Mouse (Mus musculus) erythroblast, embryonic 14.5 days (primary cell): ENCODE results near the gene Dffb. TPM values are rescaled to one million over a fixed set of nuclear protein-coding genes. Genes with fewer than 3 reads are reported as not detected.

ENCODE experiments used
- H3K27me3 ChIP-seq: 2 replicates; pipeline ENCODE4 v1.6.1; 2012; ENCODE audit warnings: inconsistent platforms; ENCODE audit not compliant: control insufficient read depth
- H3K36me3 ChIP-seq: 2 replicates; pipeline ENCODE4 v1.6.1; 2012; ENCODE audit warnings: mild to moderate bottlenecking, inconsistent platforms; ENCODE audit not compliant: control insufficient read depth
- H3K4me1 ChIP-seq: 2 replicates; pipeline ENCODE4 v1.6.1; 2012; ENCODE audit warnings: inconsistent platforms; ENCODE audit not compliant: control insufficient read depth
- H3K4me3 ChIP-seq: replicated peaks from 2 replicates; pipeline ENCODE3; 2012; ENCODE audit warnings: moderate library complexity, mild to moderate bottlenecking, inconsistent platforms
- H3K9me3 ChIP-seq: 2 replicates; pipeline ENCODE4 v1.6.1; 2012; ENCODE audit warnings: low read length, inconsistent platforms, mixed read lengths; ENCODE audit not compliant: control insufficient read depth
- GATA1 ChIP-seq: IDR thresholded peaks from 2 replicates; pipeline ENCODE4 v1.6.1; 2012; ENCODE audit warnings: low read length, inconsistent platforms, mixed read lengths
- TAL1 ChIP-seq: IDR thresholded peaks from 3 replicates; pipeline ENCODE4 v1.6.1; 2012; ENCODE audit warnings: low read length, inconsistent platforms, mixed read lengths
- polyA plus RNA-seq: library from polyadenylated mRNA; stranded (reverse); fragments of >175 nt; gene quantifications from 2 replicates; pipeline ENCODE4 v1.2.3, GENCODE M21; 2012

Gene Dffb
- 0.75 and 2.1 TPM in 2 replicates for polyA plus RNA-seq

DNA sequence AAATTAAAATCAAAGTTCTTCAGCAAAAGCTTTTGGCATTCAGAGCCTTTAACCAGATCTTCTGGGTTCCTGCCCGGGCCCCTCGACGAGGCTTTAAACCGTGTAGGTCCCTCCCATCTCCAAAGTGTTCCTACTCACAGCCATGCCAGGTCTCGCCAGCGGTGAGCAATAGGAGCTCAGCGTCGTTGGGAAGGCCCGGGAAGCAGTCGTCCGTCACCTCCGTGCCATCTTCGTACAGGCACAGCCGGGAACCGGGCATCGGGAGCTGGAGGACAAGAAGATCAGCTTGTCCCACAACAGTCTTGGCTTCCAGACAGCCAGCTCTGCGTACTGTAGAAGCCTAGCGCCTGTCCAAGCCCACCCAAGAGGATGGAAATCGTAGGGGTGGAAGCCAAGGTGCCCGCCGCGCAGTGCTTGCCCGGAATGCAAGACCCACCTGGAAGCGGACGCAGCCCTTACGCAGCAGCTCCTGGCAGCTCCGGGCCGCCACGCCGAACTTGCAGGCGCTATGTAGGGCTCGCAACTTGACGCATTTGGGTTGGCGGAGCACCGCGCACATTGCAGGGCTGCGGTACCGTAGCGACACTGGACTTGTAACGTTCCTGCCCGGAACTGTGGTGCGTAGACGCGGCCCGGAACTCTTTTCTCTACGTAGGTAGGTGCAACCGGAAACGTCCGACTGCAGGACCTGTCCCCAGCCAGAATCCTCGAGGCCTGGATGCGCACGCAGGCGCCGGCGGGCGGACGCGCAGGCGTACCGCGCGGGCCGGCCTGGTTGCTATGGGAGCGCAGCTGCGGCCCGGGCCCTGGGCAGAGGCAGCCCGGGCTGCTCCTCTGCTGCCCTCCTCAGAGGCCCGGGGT lies at the start of gene Dffb, which contains the start of gene Cep104:
Gene Dffb (minus strand): TSS at position 696 of the 861 bp plus-strand sequence.
Gene Cep104 (plus strand): TSS at position 764 of the 861 bp plus-strand sequence.
- H3K36me3 ChIP-seq, result peaks cover 56% of the 10 kb centered on the region
- no peaks in the 10 kb centered on the region for H3K9me3 ChIP-seq
- H3K4me1 ChIP-seq, result peaks cover 59% of the 10 kb centered on the region
- no peak for TF ChIP-seq GATA1
- no peak for TF ChIP-seq TAL1
- no peaks in the 10 kb centered on the region for H3K27me3 ChIP-seq
- H3K4me3 ChIP-seq, result peak within 1 kb of the TSS; percentile 92

DNA sequence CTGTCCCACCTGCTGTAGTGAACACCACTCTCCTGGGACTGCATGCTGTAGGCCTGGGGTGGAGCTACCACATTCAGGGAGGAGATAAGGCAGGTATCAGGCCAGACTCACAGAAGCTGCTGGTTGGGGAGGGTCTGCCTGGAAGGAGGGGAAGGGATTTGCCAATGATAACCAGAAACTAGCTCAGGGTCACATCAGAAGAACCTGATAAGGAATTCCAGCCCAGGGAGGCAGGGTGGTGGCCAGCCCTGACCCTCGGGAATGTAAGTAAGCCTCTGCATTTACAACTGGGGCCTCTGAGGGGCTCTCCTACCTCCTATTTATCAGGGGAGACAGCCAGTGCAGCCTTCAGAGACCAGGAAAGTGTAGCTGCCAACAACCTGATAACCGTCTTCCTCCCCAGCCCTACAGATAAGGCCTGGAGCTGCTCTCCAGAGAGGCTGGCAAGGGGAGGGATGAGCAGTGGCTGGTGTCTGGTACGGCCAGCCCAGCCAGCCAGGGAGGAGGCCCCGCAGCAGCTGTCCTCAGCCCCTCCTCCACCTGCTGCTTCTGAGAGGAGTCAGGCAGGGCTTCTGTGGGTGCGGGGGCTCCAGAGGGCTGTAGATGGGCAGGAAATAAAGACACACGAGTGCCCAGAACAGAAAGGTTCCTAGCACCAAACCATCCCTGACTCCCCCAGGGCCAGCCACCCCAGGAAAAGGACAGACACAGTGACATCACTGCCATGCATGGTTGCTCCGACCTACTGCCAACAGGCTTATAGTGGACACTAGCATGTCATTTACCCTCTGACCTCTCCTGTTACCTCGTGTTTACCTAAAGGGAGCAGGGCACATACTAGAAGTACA lies 49.1 kb upstream of the Dffb start:
- H3K27me3 ChIP-seq, result no peaks in the 10 kb centered on the region
- H3K9me3 ChIP-seq, result no peaks in the 10 kb centered on the region
- peak; percentile 83 for TF ChIP-seq TAL1
- TF ChIP-seq GATA1, result peak; percentile 91
- H3K36me3 ChIP-seq, result peaks cover 89% of the 10 kb centered on the region
- H3K4me1 ChIP-seq, result peaks cover 93% of the 10 kb centered on the region
- peak overlapping the region; percentile 83 for H3K4me3 ChIP-seq

DNA sequence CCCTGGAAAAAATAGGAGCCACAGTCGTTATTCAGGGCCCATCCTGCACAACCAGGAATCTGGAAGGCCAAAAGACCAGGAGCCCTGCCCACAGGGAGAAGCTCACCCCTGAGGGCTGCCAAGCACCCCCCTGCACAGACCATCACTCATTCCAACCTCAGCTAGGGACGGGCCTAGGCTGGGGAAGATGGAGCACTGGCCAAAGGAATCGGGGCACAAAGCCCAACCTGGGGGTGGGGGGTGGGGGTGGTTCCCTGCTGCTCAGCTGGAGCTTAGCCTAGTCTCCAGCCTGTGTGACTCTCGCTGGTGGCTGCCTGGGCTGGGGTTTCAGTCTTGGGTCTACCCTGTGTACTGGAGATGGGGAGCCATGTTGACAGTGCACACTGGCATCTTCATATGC lies 47.9 kb upstream of the Dffb start:
- no peak for TF ChIP-seq TAL1
- TF ChIP-seq GATA1, result no peak
- H3K4me3 ChIP-seq, result peak overlapping the region; percentile 83
- no peaks in the 10 kb centered on the region for H3K9me3 ChIP-seq
- peaks cover 90% of the 10 kb centered on the region for H3K4me1 ChIP-seq
- H3K27me3 ChIP-seq, result no peaks in the 10 kb centered on the region
- H3K36me3 ChIP-seq, result peaks cover 89% of the 10 kb centered on the region

DNA sequence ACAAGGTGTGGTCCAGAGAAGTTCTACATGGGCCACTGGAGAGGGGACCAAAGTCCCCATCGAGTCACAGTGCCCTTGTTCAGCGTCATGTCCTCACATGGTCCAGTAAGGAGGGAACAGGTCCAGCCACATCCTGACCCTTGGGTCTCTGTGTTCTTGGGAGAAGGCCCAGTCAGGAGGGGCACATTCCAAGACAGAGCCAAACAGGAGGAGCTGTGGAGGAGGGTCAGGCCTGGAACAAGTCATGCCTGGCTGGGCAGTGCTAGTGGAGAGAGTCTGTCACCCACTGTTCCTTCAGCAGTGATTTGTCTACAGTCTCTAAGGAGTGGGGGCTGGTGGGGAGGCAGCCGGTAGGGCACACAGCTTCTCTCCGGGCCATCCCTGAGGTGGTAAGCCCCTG lies 47.5 kb upstream of the Dffb start:
- Histone ChIP-seq H3K9me3 (no peaks in the 10 kb centered on the region), H3K36me3 (peaks cover 89% of the 10 kb centered on the region), H3K4me1 (peaks cover 85% of the 10 kb centered on the region), H3K27me3 (no peaks in the 10 kb centered on the region), H3K4me3 (peak overlapping the region; percentile 83)
- TF ChIP-seq TAL1 (no peak), GATA1 (no peak)

DNA sequence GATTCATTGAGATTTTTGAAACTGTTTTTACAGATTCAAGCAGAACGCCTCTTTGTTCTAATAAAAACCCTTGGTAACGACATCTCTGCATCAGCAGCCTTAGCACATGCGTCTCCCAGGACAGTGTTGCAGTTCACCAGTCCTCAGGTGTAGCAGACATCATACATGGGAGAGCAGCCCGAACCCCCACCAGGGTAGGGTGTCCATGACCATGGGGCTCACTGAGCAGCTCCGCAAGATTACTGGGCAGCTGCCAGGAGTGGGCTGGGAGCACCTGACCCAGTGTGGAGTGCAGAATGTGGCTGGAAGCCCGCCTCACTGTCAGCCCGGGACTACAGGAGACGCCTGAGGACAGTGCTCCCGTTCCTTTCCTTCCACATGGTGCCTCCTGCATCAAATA lies 46.5 kb upstream of the Dffb start:
- Histone ChIP-seq H3K4me1 (peaks cover 80% of the 10 kb centered on the region), H3K9me3 (no peaks in the 10 kb centered on the region), H3K36me3 (peaks cover 92% of the 10 kb centered on the region), H3K27me3 (no peaks in the 10 kb centered on the region), H3K4me3 (peak overlapping the region; percentile 5)
- TF ChIP-seq TAL1 (no peak), GATA1 (no peak)

DNA sequence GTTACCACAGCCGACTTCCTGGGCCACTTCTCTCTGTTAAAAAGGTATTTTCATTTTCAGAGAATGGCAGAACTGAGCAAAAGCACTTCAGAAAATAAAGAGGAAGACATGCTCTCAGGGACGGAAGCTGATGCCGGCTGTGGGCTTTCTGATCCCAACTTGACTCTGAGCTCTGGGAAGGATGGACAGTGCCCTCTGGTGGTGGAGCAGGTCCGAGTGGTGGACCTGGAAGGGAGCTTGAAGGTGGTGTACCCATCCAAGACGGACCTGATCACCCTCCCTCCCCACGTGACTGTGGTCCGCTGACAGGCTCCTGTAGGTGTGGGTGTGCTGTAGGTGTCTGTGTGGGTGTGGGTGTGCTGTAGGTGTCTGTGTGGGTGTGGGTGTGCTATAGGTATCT lies 44.6 kb upstream of the Dffb start:
- TF ChIP-seq GATA1, result no peak
- TF ChIP-seq TAL1, result no peak
- peaks cover 100% of the 10 kb centered on the region for H3K36me3 ChIP-seq
- H3K27me3 ChIP-seq, result no peaks in the 10 kb centered on the region
- no peak overlapping the region for H3K4me3 ChIP-seq
- H3K4me1 ChIP-seq, result peaks cover 75% of the 10 kb centered on the region
- H3K9me3 ChIP-seq, result no peaks in the 10 kb centered on the region

DNA sequence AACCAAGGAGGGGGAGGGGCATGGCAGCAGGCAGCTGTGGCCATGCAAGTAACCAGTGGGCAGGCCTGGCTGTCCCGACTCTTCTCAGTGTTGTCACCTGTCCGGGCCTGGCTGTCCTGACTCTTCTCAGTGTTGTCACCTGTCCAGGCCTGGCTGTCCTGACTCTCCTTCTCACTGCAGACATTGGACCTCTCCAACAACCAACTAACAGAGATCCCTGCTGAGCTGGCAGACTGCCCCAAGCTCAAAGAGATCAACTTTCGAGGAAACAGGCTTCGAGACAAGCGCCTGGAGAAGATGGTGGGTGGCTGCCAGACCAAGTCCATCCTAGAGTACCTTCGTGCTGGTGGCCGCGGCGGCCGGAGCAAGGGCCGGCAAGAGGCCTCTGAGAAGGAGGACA lies 40.5 kb upstream of the Dffb start:
- Histone ChIP-seq H3K4me1 (peaks cover 72% of the 10 kb centered on the region), H3K9me3 (no peaks in the 10 kb centered on the region), H3K4me3 (no peak overlapping the region), H3K27me3 (no peaks in the 10 kb centered on the region), H3K36me3 (peaks cover 77% of the 10 kb centered on the region)
- TF ChIP-seq TAL1 (no peak), GATA1 (no peak)

DNA sequence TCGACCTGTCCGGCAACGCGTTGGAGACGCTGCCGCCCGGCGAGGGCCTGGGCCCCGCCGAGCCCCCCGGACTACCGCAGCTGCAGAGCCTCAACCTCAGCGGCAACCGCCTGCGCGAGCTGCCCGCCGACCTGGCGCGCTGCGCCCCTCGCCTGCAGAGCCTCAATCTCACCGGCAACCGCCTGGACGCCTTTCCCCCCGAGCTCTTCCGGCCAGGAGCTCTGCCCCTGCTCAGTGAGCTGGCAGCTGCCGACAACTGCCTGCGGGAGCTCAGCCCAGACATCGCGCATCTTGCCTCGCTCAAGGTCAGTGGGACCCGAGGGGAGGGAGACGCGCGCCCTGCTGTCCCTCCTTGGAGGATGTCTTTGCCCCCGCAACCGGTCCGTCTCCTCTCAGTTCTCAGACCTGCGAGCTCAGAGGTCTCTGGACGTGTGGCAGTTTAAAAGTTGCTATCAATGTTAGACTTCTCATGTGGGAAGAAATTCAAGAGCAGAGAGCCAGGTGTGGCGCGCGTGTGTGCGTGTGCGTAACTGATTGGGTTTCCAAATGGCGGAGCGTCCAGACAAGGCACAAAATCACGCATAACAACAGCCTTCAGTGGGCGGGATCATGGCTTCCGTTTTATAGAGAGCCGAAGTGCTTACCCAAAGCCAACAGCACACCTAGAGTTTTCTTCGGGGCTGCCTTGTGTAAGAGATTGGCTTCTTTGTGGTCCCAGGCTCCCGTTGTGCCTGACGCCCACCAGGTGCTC lies 37.4 kb upstream of the Dffb start:
- no peaks in the 10 kb centered on the region for H3K9me3 ChIP-seq
- peaks cover 59% of the 10 kb centered on the region for H3K4me1 ChIP-seq
- peaks cover 50% of the 10 kb centered on the region for H3K36me3 ChIP-seq
- TF ChIP-seq TAL1 (no peak), GATA1 (no peak)
- H3K27me3 ChIP-seq, result no peaks in the 10 kb centered on the region
- peak overlapping the region; percentile 94 for H3K4me3 ChIP-seq
